Mouse (Mus musculus) splenic B cell, adult 2 months (primary cell): Measurements from ENCODE around the gene Slc25a30.
"Not testable (repeated sequence)": the region's sequence is repeated elsewhere in the genome, so short reads cannot be mapped to it uniquely, and the experiment has no call there.

Source experiments
- DNase-seq: peaks from one replicate; pipeline ENCODE4 v3.0.0-alpha.2; 2011; ENCODE audit warnings: low read depth, low spot score
- H3K27me3 ChIP-seq: 2 replicates; pipeline ENCODE4 v1.6.1; 2012; ENCODE audit warnings: mild to moderate bottlenecking, low read length, moderate library complexity, mixed read lengths; ENCODE audit not compliant: control insufficient read depth, poor library complexity, insufficient read depth, severe bottlenecking
- H3K36me3 ChIP-seq: 2 replicates; pipeline ENCODE4 v1.6.1; 2012; ENCODE audit warnings: mild to moderate bottlenecking, low read length, moderate library complexity, mixed read lengths; ENCODE audit not compliant: control insufficient read depth, poor library complexity, insufficient read depth, severe bottlenecking

Gene Slc25a30

DNA sequence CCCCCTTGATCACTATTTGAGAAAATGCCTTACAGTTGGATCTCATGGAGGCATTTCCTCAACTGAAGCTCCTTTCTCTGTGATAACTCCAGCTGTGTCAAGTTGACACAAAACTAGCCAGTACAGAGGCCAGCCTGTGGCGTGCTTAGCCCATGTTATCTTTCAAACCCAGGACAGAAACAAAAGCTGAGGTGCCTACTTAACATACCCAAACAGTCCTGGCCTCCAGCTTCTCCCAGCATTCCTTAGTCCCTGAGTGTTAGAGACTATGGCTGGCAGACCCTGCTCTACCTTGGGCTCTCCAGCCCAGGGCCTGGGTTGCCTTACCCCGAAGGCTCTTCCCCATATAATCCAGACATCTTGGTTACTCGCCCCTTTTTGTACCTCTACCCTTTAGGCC lies 14.4 kb downstream of the Slc25a30 start:
- H3K36me3 ChIP-seq, DNase-seq, H3K27me3 ChIP-seq: not testable (repeated sequence)

DNA sequence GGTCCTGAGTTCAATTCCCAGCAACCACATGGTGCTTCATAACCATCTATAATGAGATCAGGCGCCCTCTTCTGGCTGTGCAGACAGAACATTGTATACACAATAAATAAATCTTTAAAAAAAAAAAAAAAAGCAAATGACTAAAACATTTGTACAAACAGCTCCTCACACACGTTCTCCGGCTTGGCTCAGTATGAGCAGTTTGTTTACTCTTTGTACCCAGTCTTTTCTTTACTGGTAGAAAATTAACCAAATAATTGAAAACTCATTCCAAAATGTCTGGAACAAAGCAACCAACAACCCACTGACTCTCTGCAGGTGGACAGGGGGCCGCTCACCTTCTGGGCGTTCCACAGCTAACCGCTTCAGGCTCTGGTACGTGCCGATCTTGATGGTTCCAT lies 15.7 kb downstream of the Slc25a30 start:
- peaks cover 2% of the 10 kb centered on the region for H3K36me3 ChIP-seq
- DNase-seq: peak; percentile 38
- H3K27me3 ChIP-seq: no peaks in the 10 kb centered on the region

DNA sequence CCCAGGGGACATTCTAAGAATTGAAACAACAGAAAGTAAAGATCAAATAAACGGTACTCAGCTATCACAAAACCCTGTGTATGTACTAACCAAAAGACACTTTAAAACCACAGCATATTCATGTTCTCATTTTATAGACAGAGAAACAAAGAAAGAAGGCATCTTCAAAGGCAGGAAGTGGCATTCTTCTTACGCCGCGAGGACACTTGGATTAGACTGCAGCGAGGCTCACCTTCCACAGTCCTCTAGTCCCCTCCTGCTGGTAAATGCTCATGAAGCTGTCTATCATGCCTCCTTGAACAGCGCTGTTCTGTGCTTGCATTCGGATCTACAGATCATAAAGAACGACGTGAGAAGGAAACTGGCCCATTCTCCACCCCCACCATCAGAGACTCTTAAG lies 17.5 kb downstream of the Slc25a30 start:
- Histone ChIP-seq H3K27me3 (no peaks in the 10 kb centered on the region), H3K36me3 (peaks cover 4% of the 10 kb centered on the region)
- no peak for DNase-seq

DNA sequence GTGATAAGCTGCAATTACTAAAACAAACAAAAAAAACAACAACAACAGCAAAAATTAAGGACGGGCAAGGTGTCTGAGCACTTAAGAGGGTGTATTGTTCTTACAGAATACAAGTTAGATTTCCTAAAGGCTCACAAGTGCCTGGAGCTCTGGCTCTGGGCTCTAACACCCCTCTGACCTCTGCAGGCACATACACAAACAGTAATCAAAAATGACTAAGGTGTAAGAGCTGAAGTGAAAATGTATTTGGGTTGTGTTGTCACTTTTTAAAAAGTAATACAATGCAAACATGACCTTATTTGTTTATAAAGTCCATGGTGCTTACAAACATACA lies 18.6 kb downstream of the Slc25a30 start:
- Histone ChIP-seq H3K27me3 (no peaks in the 10 kb centered on the region), H3K36me3 (peaks cover 4% of the 10 kb centered on the region)
- no peak for DNase-seq

DNA sequence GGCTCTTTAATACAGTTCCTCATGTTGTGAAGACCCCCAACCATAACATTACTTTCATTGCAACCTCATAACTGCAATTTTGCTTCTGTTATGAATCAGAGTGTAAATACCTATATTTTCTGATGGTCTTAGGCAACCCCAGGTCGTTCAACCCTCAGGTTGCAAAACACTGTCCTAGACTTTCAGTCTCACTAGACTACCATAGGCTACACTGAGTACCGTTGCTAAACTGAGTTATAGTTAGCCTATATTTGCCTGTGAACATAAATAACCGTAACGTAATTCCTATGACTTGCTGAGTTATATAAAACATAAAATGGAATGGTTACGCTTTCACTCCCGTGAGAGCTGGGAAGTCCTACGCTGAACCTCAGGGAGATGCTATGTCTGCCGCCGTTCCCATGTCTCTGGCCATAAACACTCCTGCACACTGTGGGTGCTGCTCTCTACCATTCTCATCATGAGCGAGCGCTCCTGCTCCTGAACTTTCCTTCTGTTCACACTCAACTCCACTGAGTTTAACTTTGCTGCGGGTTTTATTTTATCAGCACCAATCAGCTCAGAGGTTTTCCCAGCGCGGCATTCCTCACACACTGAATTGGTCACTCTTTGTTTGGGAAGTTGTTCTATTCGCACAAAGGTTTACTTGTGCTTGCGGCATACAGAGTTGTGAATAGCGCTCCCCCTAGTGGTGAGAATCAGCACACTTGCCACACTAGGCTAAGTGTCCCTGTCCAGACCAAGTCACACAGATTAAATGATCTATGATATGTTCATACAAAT lies 19.2 kb downstream of the Slc25a30 start:
- H3K27me3 ChIP-seq: no peaks in the 10 kb centered on the region
- DNase-seq: peak; percentile 82
- peaks cover 4% of the 10 kb centered on the region for H3K36me3 ChIP-seq

DNA sequence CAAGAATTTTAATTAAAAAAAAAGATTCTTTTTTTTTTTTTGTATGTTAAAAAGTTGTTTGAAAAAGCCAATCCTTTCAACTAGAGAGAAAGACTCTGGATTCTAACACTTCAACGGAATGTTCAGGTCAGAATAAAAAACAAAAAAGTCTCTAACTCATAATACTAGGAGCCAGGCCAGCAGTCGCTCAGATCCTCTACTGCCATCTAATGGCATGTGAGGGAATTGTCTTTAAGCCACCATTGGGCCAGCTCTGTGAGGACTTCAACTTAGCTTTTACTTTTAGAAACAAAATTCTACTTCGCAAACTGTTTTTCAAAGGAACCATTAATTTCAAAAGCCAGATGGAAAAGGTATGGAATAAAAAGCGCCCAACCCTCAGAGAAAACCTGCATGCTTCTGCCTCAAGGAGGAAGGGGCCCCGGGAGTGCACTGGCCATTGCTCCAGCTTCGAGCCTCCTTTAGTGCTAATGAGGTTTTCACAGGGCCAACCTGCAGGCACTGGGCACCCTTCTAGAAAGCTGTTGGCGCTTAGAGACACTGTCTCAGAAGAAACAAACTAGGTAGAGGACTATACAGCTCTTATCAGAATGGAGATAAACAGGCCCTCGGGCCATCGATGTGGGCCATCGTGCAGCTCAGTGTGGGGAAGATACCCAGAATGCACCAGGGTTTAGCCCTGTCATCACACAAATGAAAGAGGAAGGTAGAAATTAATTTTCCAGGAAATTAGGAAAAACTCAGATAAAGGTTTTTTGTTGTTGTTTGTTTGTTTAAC lies 25.6 kb downstream of the Slc25a30 start:
- Histone ChIP-seq H3K36me3 (peaks cover 2% of the 10 kb centered on the region), H3K27me3 (no peaks in the 10 kb centered on the region)
- peak; percentile 75 for DNase-seq

DNA sequence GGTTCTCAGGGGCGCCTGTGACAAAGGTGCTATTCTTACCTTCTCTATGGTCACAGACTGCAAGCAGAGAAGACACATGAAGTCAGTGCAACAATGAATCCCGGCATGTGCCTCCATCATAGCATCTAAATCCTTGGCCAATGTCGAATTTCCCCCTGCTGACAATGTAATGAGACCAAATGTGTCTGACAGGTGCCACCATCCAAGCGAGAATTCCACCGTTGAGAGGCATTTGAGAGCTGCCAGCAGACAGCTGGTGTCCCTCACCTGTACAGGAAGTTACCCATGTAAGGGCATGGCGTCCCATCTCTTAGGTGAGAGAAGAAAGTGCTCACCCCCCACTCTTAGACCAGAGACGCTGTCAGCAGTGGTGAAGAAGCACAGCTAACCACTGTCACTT lies 28.4 kb downstream of the Slc25a30 start:
- DNase-seq: no peak
- no peaks in the 10 kb centered on the region for H3K27me3 ChIP-seq
- H3K36me3 ChIP-seq: no peaks in the 10 kb centered on the region; the same call in 1 of the 2 replicates

DNA sequence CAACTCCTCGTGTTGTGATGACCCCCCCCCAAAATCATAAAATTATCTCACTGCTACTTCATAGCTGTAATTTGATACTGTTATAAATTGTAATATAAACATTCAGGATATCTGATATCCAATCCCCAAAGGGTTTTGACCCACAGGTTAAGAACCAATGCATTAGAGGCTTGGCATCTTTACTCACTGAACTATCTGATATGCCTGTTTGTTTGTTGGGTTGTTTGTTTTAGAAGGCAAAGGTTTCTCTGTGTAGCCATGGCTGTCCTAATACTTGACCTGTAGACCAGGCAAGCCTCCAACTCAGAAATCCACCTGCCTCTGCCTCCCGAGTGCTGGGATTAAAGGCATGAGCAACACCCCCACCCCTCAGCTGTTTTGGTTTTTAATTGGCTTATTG lies 29.0 kb downstream of the Slc25a30 start:
- no peaks in the 10 kb centered on the region for H3K27me3 ChIP-seq
- H3K36me3 ChIP-seq: no peaks in the 10 kb centered on the region; the same call in 1 of the 2 replicates
- no peak for DNase-seq

DNA sequence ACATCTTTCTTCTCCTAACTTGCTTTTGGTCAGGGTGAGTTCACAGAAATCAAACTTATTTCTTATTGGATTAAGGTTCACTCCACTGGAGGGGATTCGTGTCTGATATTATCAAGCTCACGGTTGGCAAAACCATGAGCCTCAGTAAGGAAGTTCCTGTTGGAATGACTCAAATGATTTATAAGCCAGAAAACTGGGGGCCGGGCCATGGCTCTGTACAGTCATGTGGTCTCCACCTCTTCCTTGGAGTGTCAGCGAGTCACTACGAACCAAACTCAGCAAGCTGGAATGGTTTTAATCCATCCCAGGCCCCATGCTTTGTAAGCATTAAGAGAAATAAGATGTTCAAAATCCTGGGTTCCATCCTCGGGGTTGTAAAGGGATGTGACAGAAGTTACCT lies 29.9 kb downstream of the Slc25a30 start:
- no peaks in the 10 kb centered on the region for H3K27me3 ChIP-seq
- no peaks in the 10 kb centered on the region; the same call in 1 of the 2 replicates for H3K36me3 ChIP-seq
- no peak for DNase-seq

DNA sequence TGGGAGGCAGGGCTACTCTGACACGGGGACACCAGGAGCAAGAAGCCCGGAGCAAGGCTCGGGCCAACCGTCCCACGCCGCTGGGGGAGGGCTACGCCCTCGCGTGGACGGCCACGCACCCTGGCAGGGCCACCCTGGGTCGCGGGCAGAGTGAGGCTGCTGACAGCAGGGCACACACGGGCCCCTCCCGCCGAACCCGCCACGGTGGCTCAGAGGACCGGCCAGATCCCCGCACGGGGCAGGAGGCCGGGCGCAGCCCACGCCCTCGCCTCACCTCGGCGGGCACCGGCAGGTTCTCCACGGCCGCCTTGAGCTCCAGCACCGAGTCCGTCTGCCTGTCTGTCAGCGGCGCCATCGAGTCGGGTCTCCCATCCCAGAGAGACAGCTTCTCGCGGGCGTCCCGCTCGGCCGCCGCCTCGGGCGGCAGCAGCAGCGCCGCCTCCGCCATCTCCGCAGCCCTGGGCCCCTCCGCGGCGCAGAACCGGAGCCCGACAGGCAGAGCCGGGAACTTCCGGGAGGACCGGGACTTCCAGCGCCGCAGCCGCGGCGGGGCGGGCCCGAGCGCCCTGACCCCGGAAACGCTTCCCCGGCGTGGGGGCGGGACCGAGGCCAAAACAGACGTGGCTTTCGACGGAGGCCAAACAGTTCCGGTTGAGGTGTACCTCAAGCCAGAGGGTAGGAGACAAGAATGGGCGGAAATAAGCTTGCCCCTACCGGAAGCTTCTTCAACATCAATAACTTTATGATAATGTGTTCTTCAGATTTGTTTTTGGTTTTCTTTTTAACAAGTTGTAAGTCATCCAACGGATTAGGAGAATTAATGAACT lies 32.6 kb downstream of the Slc25a30 start, which contains the start of gene Cog3:
Cog3 (minus strand) TSS at position 527 of the 827 bp plus-strand sequence.
- DNase-seq: peak; percentile 96
- no peaks in the 10 kb centered on the region for H3K27me3 ChIP-seq
- no peaks in the 10 kb centered on the region for H3K36me3 ChIP-seq

DNA sequence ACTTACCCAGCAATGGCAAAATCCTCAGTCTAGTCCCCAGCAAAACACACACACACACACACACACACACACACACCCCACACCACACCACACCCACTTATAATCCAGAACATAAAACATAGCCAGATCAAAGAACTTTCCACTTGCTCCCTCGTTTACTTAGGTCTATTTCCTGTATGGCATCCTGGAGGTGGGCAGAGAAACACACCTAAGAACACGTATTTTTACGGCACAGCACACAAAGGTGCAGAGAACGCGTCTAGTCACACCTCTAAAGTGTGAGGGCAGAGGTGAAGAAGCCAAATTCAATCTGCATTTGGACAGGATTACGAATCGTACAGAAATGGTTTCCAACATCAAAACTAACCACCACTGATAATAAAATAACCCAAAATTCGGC lies 33.6 kb downstream of the Slc25a30 start:
- no peaks in the 10 kb centered on the region for H3K27me3 ChIP-seq
- no peak for DNase-seq
- H3K36me3 ChIP-seq: no peaks in the 10 kb centered on the region

DNA sequence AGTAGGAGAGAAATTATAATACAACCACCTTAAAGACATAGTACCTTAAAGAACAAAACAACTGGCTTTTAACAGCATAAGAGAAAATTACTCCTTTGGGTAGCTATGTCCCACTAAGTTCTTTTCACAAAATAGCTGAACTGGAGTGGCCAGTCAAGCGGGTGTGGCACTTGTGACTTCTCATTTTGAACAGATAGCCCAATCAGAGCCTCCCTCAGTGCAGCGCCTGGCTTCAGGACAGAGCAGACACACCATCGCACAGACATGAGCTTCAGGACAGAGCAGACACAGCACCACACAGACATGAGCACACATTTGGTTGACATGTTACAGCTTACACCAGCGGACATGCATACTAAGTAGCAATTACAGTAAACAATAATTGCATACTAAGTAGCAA lies 35.8 kb downstream of the Slc25a30 start:
- Histone ChIP-seq H3K36me3 (0 out of 2 replicates have a peak, but pooled peaks cover 4% of the 10 kb centered on the region), H3K27me3 (no peaks in the 10 kb centered on the region)
- DNase-seq: no peak

DNA sequence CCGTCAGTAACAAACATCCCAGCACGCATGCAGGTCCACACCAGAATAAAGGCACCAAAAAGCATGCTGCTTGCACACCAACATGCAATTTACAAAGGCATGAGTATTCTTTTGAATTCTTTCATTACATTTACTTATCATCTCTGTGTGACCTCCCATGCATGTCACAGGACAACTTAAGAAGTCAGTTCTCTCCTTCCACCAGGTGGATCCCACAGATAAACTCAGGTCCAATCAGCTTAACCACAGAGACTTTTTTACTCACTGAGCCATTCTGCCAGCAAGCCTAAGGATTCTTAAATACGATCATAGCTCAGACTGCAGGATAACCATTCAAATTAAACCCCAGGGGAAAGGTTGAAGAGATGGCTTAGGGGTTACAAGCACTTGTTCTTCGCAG lies 37.7 kb downstream of the Slc25a30 start:
- DNase-seq: no peak
- Histone ChIP-seq H3K27me3 (no peaks in the 10 kb centered on the region), H3K36me3 (0 out of 2 replicates have a peak, but pooled peaks cover 6% of the 10 kb centered on the region)

DNA sequence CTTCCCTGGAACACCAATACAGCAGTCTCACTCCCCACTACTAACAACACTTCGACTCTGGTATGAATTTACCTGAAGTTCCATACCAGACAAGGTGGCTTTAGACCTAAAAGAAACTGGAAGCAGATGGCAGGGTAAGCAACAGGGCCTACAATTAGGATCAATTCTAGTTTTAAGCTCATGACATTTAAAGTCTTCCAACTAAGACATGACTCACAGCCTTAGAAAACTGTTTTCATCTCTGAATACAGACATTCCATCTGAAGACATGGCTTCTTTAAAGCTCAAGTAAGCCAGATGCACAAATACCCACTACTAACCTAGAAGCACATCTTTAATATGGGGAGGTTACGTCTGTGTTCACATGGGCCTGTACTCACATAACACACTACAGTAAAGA lies 38.9 kb downstream of the Slc25a30 start:
- DNase-seq: no peak
- no peaks in the 10 kb centered on the region for H3K27me3 ChIP-seq
- H3K36me3 ChIP-seq: peaks cover 9% of the 10 kb centered on the region

DNA sequence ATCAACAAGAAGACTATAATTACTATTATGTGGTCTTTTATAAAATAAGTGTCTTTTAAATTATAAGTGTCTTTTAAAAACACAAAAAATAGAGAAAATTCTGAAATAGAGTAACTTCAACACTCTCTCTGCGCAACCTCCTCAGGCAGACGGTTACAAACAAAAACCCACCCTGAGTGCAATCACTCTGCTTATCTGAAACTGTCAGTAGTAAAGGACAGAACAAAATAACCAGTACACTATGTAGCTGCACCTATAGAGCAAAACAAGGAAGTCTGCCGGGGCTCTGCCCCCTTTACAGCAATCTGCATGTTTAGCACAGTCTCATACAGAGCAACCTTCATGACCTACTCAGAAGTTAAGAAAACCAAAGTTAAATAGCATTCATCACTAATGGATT lies 44.9 kb downstream of the Slc25a30 start:
- DNase-seq: no peak
- Histone ChIP-seq H3K36me3 (peaks cover 17% of the 10 kb centered on the region), H3K27me3 (no peaks in the 10 kb centered on the region)
